Mouse (Mus musculus) embryonic fibroblast, embryonic 13.5 days (primary cell): ENCODE measurements around the gene Morf4l1.

Experiments
- CTCF ChIP-seq: IDR thresholded peaks from 2 replicates; pipeline ENCODE4 v1.5.1; 2011; ENCODE audit warnings: mild to moderate bottlenecking, control low read depth, low read length, moderate library complexity, borderline replicate concordance; ENCODE audit not compliant: insufficient read depth
- POLR2A ChIP-seq: IDR thresholded peaks from 2 replicates; pipeline ENCODE4 v1.6.1; 2011; ENCODE audit warnings: low read depth, mild to moderate bottlenecking, control low read depth, low read length, moderate library complexity

- no peak for TF ChIP-seq CTCF
- no peak for TF ChIP-seq POLR2A
Measured at GRCm38 (mm10) chr9:90053852-90054251, 60.7 kb downstream of the Morf4l1 start, which contains the start of gene Ctsh.
